Mouse (Mus musculus) left cerebral cortex, adult 11 months (tissue): ENCODE measurements around the gene Xk.
"Not testable (repeated sequence)": the region's sequence is repeated elsewhere in the genome, so short reads cannot be mapped to it uniquely, and the experiment has no call there.

Experiments
- DNase-seq: peaks from one replicate; pipeline ENCODE4 v3.0.0; 2022; ENCODE audit warnings: low spot score

The Xk gene

GRCm38 (mm10) chrX:9272460-9273361 lies at the start of gene Xk:
Gene Xk, plus strand, starts transcription at chrX:9272756.
- no peak for DNase-seq

DNA sequence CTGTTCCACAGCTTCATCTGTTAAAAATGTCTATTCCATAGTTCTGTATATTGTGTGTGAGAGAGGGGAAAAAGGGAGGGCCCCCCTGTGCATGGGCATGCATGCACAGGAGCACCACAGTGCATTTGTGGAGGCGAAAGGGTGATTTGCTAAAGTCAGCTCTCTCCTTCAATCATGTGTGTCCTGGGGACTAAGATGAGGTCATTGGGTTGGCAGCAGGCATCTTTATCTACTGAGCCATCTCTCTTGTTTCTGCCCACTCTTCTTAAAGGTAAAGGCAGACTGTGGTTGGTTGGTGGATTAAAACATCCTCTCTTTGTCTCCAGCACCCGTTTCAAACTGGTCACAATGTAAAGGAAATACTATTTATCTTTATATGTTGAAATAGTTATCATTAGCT lies 45.5 kb upstream of the Xk start:
- DNase-seq = no peak

DNA sequence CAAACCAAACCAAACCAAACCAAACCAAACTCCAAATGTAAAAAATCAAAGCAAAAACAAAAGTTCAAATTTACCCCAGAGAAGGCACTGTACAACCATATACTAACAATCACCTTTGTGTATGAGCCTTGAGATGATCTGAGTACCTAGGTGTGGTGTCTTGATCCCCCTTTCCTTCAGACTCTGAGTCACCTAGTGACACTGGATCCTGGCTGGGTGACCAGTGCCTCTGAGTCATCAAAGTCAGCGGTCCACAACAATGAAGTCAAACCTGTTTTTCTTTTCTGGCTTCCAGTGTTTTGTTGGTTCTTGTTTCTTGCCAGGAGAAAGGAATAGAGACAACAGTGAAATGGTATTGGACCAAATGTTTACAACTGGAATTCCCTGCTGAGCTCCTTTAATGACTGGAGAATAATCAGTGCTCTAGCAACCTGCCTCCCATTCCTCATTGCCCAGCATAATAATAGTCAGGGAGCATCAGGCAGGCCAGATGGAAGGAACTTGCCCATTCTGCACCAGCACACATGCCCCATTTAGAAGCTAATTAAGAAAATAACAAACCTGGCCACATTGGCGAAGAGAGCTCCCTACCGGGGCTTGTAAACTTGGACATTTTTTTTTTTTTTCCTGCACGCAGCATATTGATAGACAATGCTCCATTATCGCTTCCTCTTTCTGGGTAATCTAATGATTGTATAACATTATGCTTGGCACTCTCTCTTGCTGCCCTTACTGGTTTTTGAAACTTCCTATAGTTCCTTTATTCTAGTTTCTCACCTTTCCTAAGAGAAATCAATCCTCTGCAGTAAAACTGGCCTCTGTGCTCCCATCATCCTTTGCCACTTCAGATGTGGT lies 31.6 kb upstream of the Xk start:
- no peak for DNase-seq

- DNase-seq = no peak
These were observed 29.1 kb upstream of the Xk start for GRCm38 (mm10) chrX:9243381-9243864.

DNA sequence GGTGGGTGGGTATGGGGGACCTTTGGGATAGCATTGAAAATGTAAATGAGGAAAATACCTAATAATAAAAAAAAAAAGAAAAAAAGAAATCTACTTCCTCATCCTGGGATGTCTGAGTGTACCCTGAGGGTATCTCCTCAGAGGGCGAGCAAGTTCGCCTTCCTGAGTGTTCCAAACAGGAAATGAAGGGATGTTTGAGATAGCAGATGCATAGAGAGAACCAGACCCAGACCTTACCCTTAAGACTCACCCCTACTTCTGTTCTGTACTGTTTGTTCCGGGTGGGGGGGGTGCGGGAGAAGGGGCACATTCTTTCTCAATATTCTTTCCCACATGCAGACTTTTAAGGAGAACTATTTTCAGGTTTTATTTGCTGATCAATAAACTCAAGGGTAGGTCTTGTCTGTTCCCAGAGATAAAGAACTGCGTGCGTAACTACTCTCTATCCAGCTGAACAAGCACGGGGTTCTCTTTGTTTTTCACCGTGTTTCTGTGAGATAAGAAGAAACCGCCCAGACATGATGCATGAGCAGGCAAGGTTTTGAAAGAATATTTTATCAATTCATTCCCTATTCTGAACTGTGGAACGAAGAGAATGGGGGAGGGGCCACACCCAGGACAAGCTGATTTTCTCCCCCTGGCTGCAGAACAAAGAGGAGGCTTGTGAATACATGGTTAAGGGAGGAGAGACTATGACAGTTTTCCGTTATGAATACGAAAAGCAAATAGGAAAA lies 27.8 kb upstream of the Xk start:
- DNase-seq = no peak

- no peak for DNase-seq
These were observed 23.6 kb upstream of the Xk start for GRCm38 (mm10) chrX:9248911-9249310.

GRCm38 (mm10) chrX:9253990-9254389 lies 18.6 kb upstream of the Xk start:
- no peak for DNase-seq

DNA sequence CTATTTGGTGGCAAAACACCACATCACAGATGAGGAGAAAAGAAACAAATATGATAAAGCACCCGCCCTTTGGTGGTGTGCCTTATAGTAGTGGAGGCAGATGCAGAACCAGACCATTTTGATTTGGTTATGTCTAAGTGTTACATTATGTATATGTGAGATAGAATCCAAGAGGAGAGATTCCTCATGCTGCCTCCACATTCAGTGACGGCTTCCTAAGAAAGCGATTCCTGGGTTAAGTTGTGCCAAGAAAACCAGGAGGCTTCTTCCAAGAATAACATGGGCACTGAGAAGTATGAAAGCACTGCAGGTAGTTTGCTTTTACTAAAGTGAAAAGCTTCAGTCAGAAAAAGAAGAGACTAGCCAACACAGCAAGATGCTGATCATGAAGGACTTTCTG lies 17.7 kb upstream of the Xk start:
- no peak for DNase-seq

- DNase-seq = no peak
These were observed 15.8 kb upstream of the Xk start, which contains the start of gene Gm14862 for GRCm38 (mm10) chrX:9256766-9257165. Gene Gm14862, minus strand, starts transcription at chrX:9256899.

DNA sequence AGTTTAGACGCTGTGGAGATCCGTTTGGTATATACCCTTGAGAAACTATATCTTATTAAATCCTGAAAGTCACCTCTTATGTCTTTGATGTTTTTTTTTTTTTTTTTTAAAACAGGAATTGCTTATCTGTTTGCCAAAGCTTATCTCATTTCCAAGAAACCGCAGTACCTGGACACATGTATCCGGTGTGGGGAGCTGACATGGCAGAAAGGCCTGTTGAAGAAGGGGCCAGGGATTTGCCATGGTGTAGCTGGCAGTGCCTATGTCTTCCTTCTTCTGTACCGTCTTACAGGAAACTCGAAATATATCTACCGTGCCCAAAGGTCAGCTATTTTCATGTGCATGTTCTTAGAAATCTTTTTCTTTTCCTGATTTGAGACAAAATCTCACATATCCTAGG lies 14.7 kb upstream of the Xk start:
- DNase-seq = no peak

DNA sequence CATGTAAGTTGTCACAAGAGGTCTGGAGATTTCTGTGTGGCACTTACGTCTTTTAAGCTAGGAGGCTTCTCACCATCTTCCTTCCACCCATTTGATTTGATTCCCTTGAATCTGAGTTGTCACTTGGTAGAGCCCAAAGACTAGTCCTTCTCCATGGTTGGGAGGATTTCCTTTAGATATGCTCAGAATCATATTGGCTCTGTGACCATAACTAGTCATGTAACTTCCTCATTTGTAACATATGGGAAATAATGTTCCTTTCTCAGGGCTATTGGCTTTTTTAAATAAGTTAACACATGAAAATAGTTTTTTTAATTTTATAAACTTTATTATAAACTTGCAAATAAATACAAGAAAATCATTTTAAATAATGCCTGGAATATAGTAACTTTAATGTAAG lies 13.3 kb upstream of the Xk start:
- DNase-seq = no peak

DNA sequence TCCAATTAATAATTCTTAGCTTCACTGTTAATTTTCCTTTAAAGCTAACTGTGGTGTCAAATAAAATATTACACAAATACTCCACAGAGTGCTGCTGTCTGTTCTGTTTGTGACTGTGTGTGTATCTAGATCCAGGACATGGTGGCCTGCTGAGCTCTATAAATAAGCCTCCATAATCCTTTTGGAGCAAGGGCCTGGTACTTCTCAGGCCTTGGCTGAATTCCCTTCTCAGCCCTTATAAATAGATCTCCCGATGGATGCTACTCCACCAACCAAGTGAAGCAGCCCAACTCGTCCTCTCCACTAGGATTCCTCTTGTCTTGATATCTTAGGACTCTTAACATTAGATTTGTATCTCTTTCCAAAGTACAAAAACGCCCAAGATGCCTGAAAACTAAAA lies 1.4 kb upstream of the Xk start:
- no peak for DNase-seq

GRCm38 (mm10) chrX:9271947-9272459 lies 553 bp upstream of the Xk start:
- no peak for DNase-seq

DNA sequence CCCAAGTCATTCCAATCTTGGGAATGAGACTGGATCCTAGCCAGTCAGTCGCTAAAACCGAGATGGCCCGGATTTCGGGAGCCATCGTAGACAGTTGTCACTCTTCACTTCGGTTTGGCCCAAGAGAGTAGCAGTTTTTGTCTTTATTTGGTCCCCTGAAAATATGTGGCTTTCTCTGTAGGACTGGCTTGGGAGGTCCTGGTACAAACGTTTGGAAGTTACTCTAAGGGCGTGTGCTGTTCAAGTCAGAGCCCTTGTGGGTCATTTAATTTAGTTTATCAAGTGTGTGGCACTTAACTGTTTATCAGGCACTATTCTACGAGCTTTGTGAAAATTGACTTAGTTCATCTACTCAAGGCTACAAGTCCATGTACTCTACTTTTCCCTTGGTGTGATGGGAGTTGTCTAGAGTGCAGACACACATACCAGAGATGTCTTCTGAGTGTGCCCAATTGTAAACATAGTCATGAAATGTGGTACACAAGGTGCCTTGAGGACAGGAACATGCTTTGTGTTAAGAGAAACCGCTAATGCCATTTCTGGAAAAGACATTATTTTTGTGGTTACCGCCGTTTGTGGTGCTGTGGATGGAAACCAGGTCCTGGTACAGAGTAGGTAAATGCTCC lies 934 bp downstream of the Xk start:
- DNase-seq = no peak

DNA sequence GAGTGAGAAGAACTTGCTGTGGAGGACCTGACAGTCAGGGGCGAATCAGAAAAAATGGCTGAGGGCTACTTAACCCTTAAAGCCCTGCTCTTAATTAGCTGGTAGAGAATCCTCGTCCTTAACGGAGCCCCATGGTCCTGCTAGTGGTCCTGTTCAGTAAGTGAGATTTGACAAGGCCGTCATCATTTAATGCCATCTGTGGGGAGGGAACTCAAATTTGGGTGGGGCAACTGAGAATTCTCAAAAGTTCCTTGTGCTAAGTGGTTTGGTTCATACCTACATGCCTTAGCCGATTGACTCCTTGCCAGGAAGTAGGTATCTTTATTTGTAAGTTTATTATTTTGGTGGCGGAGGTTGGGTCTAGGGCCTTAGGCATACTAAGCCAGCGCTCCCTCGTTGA lies 1.8 kb downstream of the Xk start:
- DNase-seq = no peak

DNA sequence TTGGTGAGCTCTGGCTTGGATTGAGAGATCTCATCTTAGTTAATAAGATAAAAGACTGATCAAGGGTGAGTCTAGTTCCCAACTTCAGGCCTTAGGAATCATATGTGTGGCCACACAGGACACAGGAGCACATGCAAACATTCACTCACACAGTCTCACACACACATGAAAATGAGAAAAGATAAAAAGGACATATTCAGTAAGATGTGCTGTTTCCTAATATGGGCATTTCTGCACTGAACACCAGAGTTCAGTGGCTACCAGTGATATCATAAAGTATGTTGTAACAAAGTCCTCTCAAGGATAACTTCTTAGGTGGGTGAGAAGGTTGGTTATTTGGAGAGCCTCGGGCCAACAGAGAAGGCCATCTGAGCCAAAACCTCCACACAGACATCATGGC lies 10.9 kb downstream of the Xk start, which contains the start of gene H2al1m:
Gene H2al1m, plus strand, starts transcription at position 301 of the 400 bp plus-strand sequence.
- DNase-seq = not testable (repeated sequence)

GRCm38 (mm10) chrX:9293140-9293829 lies 20.7 kb downstream of the Xk start:
- not testable (repeated sequence) for DNase-seq

DNA sequence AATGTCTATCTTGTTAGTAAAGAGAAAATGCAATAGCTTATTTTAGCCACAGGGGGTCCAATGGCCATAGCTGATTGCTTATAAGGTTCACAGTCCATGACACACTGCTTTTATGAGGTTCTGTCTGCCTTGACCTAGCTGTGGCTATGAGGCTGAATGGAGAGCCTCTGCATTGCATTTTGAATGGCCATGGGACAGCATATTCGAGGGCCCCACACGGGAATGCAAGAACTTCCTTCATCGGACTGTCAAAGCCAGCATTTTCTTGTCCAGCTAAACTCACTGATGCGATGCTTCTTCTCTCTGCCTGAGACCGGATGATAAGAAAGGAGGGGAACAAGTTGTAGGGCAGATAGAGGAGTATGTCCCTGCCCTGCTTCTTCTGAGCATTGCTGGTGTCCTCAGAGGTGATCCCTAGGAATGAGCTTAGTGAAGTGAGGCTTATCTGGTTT lies 25.9 kb downstream of the Xk start:
- no peak for DNase-seq

GRCm38 (mm10) chrX:9302791-9303190 lies 30.2 kb downstream of the Xk start:
- no peak for DNase-seq

- no peak for DNase-seq
These were observed 30.9 kb downstream of the Xk start for GRCm38 (mm10) chrX:9303455-9303854.

GRCm38 (mm10) chrX:9316457-9316856 lies 43.9 kb downstream of the Xk start:
- DNase-seq = not testable (repeated sequence)
